Mouse (Mus musculus): ENCODE data around the gene Mtg2.

DNA sequence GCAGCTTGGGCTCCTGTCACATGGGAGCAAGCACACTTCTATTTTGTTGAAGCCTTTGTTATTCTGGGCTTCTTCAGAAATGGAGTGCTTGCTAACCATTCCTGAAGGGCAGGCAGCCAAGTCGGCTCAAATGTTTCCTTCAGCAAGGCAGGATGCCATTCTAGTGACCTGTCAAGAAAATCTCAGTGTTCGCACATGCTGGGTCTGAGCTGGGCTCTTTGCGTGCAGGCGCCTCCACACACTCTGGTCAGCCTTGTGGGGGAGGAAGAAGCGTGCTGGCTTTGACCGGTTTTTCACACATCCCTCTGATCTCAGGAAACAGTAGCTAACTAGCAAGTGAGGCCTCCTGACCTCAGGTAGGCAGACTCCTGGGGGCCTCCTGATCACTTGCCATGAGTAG lies 44.9 kb downstream of the Mtg2 start:
- TF ChIP-seq CTCF (IDR thresholded peaks at IDR 0.05; ENCODE audit: extremely low read depth, insufficient read depth, low read length) (no peak), POLR2A (IDR thresholded peaks at IDR 0.05; ENCODE audit: extremely low read depth, insufficient read depth, low read length) (no peak)
